Mouse (Mus musculus): Measurements from ENCODE around the gene Lipt1.

The Lipt1 gene

GRCm38 (mm10) chr1:37871704-37872103 is at the start of gene Lipt1:
TSS of gene Lipt1 (plus strand) at chr1:37871738.
- no peak for DNase-seq (ENCODE audit: low read depth, low spot score)

GRCm38 (mm10) chr1:37831681-37832080 is 39.9 kb upstream of the Lipt1 start:
- DNase-seq (ENCODE audit: low read depth, low spot score): no peak

- DNase-seq (ENCODE audit: low read depth, low spot score): no peak
These were observed 24.7 kb upstream of the Lipt1 start for GRCm38 (mm10) chr1:37846878-37847277.

GRCm38 (mm10) chr1:37850696-37851095 is 20.8 kb upstream of the Lipt1 start:
- no peak for DNase-seq (ENCODE audit: low read depth, low spot score)

- peak; percentile 100 for DNase-seq (ENCODE audit: low read depth, low spot score)
These were observed 6.8 kb upstream of the Lipt1 start for GRCm38 (mm10) chr1:37864511-37865400.

- no peak for DNase-seq (ENCODE audit: low read depth, low spot score)
These were observed 5.9 kb upstream of the Lipt1 start for GRCm38 (mm10) chr1:37865401-37866215.

GRCm38 (mm10) chr1:37866286-37866685 is 5.3 kb upstream of the Lipt1 start, which contains the start of gene Tsga10:
TSS of gene Tsga10 (minus strand) at chr1:37866429.
- DNase-seq (ENCODE audit: low read depth, low spot score): no peak

GRCm38 (mm10) chr1:37867056-37867455 is 4.5 kb upstream of the Lipt1 start:
- DNase-seq (ENCODE audit: low read depth, low spot score): peak; percentile 82

- no peak for DNase-seq (ENCODE audit: low read depth, low spot score)
These were observed 3.7 kb upstream of the Lipt1 start for GRCm38 (mm10) chr1:37867684-37868322.

- no peak for DNase-seq (ENCODE audit: low read depth, low spot score)
These were observed 2.9 kb upstream of the Lipt1 start for GRCm38 (mm10) chr1:37868640-37869039.

- DNase-seq (ENCODE audit: low read depth, low spot score): no peak
These were observed 2.2 kb upstream of the Lipt1 start for GRCm38 (mm10) chr1:37869362-37869761.

- peak; percentile 92 for DNase-seq (ENCODE audit: low read depth, low spot score)
These were observed 861 bp downstream of the Lipt1 start for GRCm38 (mm10) chr1:37872131-37873067.

- no peak for DNase-seq (ENCODE audit: low read depth, low spot score)
These were observed 1.6 kb downstream of the Lipt1 start for GRCm38 (mm10) chr1:37873157-37873556.

- DNase-seq (ENCODE audit: low read depth, low spot score): no peak
These were observed 6.4 kb downstream of the Lipt1 start for GRCm38 (mm10) chr1:37877736-37878460.

- peak; percentile 53 for DNase-seq (ENCODE audit: low read depth, low spot score)
These were observed 11.9 kb downstream of the Lipt1 start for GRCm38 (mm10) chr1:37883411-37883810.

GRCm38 (mm10) chr1:37884451-37884850 is 12.9 kb downstream of the Lipt1 start:
- peak; percentile 90 for DNase-seq (ENCODE audit: low read depth, low spot score)

- DNase-seq (ENCODE audit: low read depth, low spot score): no peak
These were observed 17.7 kb downstream of the Lipt1 start for GRCm38 (mm10) chr1:37889206-37889605.

GRCm38 (mm10) chr1:37890025-37890652 is 18.6 kb downstream of the Lipt1 start, which contains the start of the genes Mitd1 and Mrpl30:
TSS of gene Mitd1 (minus strand) at chr1:37890411.
TSS of gene Mrpl30 (plus strand) at chr1:37890477.
- peak; percentile 96 for DNase-seq (ENCODE audit: low read depth, low spot score)

GRCm38 (mm10) chr1:37891400-37891799 is 19.9 kb downstream of the Lipt1 start:
- DNase-seq (ENCODE audit: low read depth, low spot score): no peak

Data from ZHBTc4 (cell line).